Mouse (Mus musculus): Measurements from ENCODE around the gene Pappa. TPM values are rescaled to one million over a fixed set of nuclear protein-coding genes. Genes with fewer than 3 reads are reported as not detected.

The Pappa gene
- total RNA-seq, 1 experiment from 2014 or later, result 0.39 TPM

GRCm38 (mm10) chr4:65273299-65273851, 149.4 kb downstream of the Pappa start:
- DNase-seq, result no peak

DNA sequence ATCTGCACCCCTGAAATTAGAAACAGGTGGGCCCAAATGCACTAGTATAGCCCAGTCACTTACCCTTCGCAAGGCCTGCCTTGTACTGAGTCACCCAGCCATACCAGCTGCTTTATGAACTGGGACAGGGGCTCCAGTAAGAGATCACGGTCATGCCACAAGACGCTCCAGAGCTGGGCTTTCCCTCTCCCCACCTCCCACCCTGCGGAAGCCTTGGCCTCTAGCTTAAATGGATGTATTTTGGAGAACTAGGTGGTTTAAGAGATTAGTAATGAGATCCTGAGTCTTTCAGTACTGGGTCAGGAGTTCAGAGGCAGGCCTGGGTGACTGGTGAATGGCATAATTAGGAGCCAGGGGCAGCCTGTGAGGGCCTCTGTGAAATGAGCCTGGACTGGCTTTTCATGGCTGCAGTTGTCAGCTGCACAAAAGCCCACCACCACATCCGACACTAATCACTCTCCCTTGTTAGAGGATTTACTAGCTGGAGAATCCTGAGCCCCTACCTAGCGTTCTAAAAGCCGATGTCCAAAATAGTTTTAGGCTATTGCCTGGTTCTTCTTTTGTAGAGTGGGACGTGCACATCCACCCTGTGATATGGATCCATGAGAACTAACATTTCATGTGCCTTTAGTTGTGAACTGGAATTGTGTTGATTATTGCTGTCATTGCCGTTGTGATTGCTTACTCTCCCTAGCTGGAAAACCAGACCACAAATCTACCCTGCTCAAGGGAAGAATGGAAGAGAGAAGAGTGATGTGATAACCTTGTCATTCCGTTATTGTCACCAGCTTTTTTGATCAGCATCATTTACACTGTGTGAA, 154.7 kb downstream of the Pappa start:
- no peak for DNase-seq

DNA sequence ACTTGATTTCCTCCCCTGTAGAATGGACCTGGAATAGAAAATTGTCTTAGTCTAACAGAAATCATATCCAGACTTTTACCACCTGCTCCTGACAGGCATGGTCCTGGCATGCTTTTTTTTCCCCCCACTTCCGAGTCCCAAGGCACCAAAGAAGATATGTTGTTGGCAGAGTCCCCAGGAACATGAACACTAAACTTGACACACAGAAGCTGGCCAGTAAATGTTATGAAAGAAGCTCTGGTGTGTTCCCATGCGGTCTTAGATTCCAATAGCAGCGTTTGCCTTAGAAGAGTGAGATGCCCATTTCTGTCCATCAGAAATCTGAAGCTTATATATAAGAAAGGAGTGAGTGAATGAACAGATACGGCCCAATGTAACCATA, 155.3 kb downstream of the Pappa start:
- DNase-seq, result no peak

DNA sequence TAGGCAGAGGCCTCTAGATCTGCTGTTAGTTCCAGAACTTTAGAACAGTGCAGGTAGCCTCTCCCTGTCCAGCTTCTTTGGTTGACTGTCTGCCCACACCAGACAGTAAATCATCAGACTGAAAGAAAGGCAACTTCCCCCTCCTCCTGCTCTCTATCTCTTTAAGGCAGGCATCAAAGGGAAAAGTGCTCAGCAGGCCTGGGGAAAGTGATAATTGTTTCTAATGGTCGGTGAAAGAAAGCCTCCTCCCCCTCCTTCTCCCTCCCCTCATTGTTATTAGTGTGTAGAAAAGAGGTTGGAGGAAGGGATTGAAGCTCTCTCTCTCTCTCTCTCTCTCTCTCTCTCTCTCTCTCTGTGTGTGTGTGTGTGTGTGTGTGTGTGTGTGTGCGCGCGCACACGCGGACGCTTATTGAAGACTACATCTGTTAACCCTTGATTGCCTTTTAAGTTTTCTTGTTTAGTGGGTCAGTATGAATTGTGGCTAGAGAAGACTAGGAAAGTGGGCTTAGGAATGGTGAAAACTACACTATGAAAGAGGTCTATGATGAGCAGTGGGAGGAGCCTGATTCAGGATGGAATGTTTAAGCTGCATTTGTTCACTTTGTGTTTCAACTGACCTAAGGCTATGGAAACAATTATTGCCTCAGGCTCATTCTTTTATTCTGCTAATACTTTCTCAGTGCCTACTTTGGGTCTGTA, 156.2 kb downstream of the Pappa start:
- DNase-seq, result no peak

- DNase-seq, result no peak
Measured at GRCm38 (mm10) chr4:65280888-65281287, 156.9 kb downstream of the Pappa start.

GRCm38 (mm10) chr4:65283611-65284010, 159.6 kb downstream of the Pappa start:
- DNase-seq, result no peak

GRCm38 (mm10) chr4:65285165-65285564, 161.2 kb downstream of the Pappa start:
- no peak for DNase-seq

GRCm38 (mm10) chr4:65289247-65289646, 165.3 kb downstream of the Pappa start:
- DNase-seq, result no peak

DNA sequence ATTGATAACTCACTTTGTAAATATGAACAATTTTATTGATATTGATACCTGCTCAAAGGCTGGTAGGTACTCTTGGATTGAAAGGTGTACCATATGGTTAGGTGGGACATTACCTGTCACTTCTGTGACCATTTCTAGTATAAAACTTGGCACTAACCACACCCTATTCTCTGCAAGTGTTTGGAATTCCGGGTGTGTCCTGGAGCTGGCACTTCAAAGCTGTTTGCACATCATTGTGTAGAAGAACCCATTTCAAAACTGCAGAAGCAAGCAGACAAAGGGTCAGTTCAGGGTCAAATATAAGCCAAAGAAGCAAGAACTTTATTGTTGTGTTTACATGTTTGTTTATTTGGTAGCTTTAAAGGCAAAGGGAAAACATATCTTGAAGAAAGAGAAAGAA, 171.8 kb downstream of the Pappa start:
- no peak for DNase-seq

DNA sequence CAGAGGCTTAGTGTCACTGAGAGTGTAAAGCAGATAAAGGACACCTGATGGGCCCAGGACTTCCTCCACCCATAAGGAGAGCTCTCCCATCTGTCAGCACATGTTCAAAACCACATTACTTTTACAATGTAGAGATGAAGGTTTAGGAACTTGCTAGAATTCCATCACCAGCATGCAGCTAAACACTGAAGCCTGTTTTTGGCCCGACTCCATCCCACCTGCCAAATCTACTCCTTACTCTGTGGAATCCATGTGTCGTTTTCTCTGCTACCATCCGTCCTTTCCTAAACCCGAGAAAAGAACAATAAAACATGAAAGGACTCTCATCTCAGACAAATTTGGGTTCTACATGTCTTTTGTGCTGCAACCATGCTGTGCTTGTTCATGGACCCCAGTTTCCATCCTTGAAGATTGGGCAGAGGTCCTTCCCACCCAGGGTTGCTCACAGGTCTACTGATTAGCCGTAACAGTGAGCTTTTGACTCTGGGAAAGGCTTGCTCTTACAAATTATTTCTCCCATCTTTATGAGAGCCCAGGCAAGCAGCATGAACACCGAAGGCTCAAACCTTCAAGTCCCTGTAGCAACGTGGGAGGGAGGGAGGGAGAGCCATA, 172.5 kb downstream of the Pappa start:
- no peak for DNase-seq

- DNase-seq, result no peak
Measured at GRCm38 (mm10) chr4:65296968-65297499, 173.1 kb downstream of the Pappa start.

DNA sequence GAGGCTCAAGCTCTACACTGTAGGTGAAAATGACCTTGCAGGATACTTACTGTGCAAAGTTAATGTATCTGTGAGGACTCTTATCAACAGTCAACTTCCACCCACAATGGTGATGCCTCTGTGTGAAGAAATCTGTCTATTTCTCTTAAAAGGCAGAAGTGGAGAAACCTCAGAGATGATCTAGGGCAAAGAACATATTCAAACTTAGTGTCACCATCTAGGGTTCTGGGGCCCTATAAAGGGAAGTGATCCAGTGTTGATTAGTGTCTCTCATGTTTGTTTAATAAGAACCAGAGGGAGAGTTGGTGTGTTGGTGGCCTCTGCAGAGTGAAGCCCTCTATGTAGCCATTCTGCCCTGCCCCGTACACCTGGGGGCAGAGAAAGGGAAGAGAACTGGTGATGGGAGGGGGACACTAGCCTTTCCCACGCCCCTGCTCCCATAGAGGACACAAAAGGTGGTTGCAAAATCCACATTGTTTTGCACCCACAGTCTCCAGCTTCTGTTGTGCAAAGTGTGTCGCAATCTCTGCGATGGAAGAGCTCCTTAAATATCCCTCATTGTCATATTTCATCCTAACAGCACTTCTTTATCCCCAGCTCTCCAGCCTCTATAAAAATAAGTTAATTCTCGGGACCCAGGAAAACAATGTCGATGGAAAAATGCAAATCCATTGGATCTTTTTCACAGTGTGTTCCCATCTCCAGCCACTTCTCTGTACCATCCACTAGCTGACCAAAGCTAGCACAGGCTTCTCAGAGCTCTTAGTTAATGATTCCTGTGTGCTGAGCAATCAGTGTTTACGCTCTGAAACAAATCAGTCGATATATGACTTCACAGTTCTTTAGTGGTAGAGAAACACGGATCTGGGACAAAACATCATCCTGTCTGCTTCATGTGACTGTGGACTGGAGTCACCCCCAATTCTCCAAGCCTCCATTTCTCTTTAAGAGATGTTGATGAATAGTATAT, 174.5 kb downstream of the Pappa start:
- no peak for DNase-seq

DNA sequence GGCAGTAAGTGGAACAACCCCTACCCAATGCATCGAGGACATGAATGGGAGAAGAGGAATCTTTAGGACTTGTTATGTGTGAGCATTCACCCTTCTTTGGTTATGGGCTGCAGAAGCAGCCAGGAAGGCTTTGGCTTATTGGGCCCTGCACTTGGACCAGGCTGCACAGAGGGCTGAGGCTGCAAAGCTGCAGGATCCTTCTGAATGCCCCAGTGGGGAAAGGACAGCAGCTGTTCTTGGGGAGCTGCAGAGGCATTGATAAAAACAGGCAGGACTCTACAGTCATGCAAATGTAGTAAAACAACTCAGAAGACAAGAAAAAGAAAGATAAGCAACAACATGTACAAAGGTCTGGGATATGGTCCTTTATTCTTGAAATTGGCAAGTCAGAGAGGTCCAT, 175.4 kb downstream of the Pappa start:
- no peak for DNase-seq

GRCm38 (mm10) chr4:65300431-65300830, 176.5 kb downstream of the Pappa start:
- DNase-seq, result no peak

DNA sequence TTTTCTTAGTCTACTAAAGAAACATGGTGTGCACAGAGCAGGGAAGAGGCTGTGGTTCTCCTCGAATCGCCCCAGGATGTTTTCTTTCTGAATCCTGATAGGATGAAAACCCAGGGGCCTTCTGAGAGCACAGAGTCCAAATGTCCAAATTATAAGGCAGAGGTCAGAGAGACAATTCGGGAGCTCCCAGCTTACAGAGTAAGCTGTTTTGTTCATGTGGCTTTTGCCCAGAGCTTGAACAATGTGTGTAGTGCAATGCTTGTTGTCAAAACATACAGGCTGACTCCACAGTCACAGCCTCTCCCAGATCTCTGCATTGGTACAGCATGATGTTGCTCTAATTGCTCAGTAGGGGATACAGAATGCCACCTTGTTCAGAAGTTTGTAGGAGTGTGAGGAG, 178.7 kb downstream of the Pappa start:
- no peak for DNase-seq

GRCm38 (mm10) chr4:65317877-65318525, 194.0 kb downstream of the Pappa start:
- no peak for DNase-seq

GRCm38 (mm10) chr4:65321340-65321739, 197.4 kb downstream of the Pappa start:
- no peak for DNase-seq

DNA sequence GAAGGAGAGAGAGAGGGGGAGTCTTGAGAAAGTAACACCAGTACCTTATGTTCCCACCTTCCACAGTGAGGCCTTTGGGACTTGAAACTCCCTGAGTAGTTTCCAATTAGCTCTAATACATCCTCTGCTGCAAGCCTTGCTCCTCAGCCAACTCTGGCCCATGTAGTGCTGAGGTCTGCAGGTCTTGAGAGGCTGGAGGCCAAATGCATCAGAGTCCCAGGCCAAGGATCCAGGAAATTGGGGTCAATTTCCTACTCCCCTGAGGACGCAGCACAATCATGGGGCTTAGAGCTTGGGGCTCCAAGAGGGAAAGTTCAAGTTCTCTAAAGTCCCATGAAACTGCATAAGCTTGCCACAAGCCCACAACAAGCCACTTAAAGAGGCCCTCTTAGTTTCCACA, 198.0 kb downstream of the Pappa start:
- DNase-seq, result no peak

DNA sequence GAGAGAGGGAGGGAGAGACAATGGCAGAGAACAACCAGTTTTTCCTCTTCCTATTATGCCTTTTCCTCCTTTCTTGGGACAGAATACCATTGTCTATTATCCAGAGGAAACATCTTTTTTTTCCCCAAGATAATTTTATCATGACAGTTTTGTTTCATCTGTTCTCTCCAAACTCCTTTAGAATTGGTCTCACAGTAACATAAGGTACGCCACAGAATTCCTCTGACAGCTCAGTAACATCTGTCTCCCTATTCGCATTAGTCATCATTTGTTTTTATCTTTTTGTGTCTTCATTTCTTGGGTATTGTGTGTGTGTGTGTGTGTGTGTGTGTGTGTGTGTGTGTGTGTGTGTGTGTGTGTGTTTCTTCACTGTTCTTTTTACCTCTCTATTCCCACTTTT, 201.8 kb downstream of the Pappa start:
- no peak for DNase-seq

DNA sequence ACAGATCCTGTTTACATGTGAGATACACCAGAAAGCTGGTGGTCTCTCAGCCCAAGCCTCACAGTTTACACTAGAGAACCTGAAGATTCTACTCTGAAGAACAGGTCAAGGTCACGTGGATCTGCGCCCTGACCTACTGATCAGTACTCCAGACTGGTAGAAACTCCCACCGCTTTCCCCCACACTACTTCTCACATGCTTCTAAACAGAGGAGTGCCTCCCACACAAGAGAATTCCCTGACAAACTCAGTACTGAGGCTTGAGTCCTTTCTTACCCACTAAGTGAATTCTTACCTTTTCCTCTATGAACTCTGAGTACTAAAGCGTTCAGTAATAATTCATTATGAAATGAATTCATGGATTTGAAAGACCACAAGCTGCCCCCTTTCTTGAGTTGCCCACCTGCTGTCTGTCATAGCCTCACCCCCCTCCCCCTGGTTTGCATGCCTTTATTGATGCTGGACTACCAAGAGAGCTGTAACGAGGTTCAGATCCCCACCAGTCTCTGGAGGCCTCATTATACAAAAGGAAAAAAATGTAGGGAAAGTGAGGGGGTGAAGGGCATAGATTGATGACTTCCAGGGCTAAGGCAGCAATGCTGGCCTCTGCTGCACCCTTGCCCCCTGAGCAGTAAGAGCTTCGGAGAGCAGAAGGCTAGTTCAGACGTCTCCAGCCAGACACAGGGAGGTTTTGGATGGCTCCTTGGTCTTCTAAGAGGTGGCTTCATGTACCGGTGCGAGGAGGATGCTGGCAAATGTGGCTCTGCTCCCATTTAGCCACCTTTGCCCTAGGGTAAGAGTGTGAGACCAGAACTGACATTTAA, 204.7 kb downstream of the Pappa start:
- DNase-seq, result no peak

Data from adrenal gland, postnatal 25 days (tissue).